Mouse (Mus musculus): ENCODE measurements around the gene Snapc3.
"Not testable (repeated sequence)": the region's sequence is repeated elsewhere in the genome, so short reads cannot be mapped to it uniquely, and the experiment has no call there.

The Snapc3 gene

GRCm38 (mm10) chr4:83501037-83501430, 83.5 kb downstream of the Snapc3 start:
- DNase-seq, result no peak

GRCm38 (mm10) chr4:83509600-83509999, 92.1 kb downstream of the Snapc3 start:
- DNase-seq, result no peak

GRCm38 (mm10) chr4:83511083-83511482, 93.6 kb downstream of the Snapc3 start:
- no peak for DNase-seq

GRCm38 (mm10) chr4:83512217-83512616, 94.7 kb downstream of the Snapc3 start:
- DNase-seq, result no peak

- DNase-seq, result no peak
These were observed 95.1 kb downstream of the Snapc3 start for GRCm38 (mm10) chr4:83512644-83513043.

- DNase-seq, result no peak
These were observed 96.7 kb downstream of the Snapc3 start for GRCm38 (mm10) chr4:83514183-83514582.

- DNase-seq, result peak in 1 of 2 experiments; percentile 12
These were observed 97.6 kb downstream of the Snapc3 start for GRCm38 (mm10) chr4:83514976-83515669.

- not testable (repeated sequence) for DNase-seq
These were observed 98.6 kb downstream of the Snapc3 start for GRCm38 (mm10) chr4:83516144-83516543.

Data from kidney, postnatal 4 days (tissue).